Mouse (Mus musculus): ENCODE measurements around the gene Map1s.

DNA sequence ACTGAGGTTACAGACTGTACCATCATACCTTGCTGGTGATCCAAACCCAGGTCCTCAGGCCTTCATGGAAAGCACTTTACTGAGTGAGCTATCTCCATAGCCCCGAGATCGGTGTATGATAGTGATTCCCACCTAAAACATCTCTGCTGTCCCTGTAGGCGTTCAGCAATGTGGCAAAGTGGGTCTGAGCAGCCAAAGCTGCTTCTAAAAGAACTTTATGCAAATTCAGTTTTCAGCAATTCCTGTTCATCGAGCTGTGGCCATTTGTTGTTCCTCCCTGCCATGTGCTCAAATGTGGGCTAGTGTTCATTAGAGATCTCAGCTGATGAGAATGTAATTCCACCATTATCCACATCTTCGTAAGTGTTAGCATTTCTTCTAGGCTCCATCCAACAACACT is 20.7 kb downstream of the Map1s start:
- TF ChIP-seq POLR2A (IDR thresholded peaks at IDR 0.05; ENCODE audit: low read depth, low read length) (no peak), CTCF (IDR thresholded peaks at IDR 0.05; ENCODE audit: borderline replicate concordance, insufficient read depth, low read length) (no peak)
